Mouse (Mus musculus) ES-E14 (cell line): ENCODE data around the gene C8a.

Experiments
- ZC3H11A ChIP-seq: IDR thresholded peaks from 2 replicates; pipeline ENCODE4 v1.6.1; 2012; ENCODE audit warnings: low read depth, mild to moderate bottlenecking, inconsistent platforms, low read length, borderline replicate concordance
- ZNF384 ChIP-seq: IDR thresholded peaks from 2 replicates; pipeline ENCODE4 v1.6.1; 2012; ENCODE audit warnings: low read depth, low read length, inconsistent platforms

DNA sequence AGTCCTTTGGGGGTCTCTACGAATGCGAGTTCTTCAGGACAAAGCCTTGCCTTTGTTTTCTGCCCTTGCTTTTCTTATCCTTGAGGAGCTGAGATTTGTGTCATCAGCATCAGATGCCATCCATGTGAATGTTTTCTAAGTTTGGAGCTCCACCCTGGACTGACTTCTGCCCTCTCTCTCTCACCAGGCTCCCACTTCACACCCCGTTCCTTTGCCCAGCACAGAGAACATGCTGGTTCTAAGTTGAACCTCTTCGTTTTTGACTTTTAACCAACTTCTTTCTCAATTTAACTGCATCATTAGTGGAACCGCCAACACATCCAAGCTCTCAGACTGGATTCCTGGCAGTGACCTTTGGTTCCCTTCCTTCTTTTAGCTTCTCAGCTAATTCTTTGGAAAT is 6.0 kb downstream of the C8a start:
- TF ChIP-seq ZC3H11A (no peak), ZNF384 (no peak)
